Mouse (Mus musculus): ENCODE results near the gene Unc93a2.
"Not testable (repeated sequence)": the region's sequence is repeated elsewhere in the genome, so short reads cannot be mapped to it uniquely, and the experiment has no call there.

GRCm38 (mm10) chr17:7359806-7360205 is 25.5 kb downstream of the Unc93a2 start:
- not testable (repeated sequence) for TF ChIP-seq CTCF (conservative IDR thresholded peaks at IDR 0.05; ENCODE audit: insufficient read depth, insufficient read length, low read depth, low read length); POLR2A (IDR thresholded peaks at IDR 0.05; ENCODE audit: low read depth, low read length)

Measured in kidney, adult 2 months (tissue).